Mouse (Mus musculus) monocyte, adult 5-6 weeks (primary cell): ENCODE data around the gene 1700013G24Rik. TPM values are rescaled to one million over a fixed set of nuclear protein-coding genes. Genes with fewer than 3 reads are reported as not detected.

Experiments used
- ATAC-seq: fragments of 153-309, 156-312 bp; replicated peaks from 2 replicates; pipeline ENCODE4 v1.8.0; 2017; ENCODE audit warnings: mild to moderate bottlenecking; ENCODE audit not compliant: low TSS enrichment, insufficient number of reproducible peaks, severe bottlenecking, poor library complexity, low FRiP score
- total RNA-seq: library from RNA; stranded (forward); fragments of 200-1000, 200-491, 200-594 nt; gene quantifications from 3 replicates; pipeline ENCODE4 v1.2.3, GENCODE M21; 2017

The 1700013G24Rik gene
- total RNA-seq, 1 experiment from 2014 or later = not detected

DNA sequence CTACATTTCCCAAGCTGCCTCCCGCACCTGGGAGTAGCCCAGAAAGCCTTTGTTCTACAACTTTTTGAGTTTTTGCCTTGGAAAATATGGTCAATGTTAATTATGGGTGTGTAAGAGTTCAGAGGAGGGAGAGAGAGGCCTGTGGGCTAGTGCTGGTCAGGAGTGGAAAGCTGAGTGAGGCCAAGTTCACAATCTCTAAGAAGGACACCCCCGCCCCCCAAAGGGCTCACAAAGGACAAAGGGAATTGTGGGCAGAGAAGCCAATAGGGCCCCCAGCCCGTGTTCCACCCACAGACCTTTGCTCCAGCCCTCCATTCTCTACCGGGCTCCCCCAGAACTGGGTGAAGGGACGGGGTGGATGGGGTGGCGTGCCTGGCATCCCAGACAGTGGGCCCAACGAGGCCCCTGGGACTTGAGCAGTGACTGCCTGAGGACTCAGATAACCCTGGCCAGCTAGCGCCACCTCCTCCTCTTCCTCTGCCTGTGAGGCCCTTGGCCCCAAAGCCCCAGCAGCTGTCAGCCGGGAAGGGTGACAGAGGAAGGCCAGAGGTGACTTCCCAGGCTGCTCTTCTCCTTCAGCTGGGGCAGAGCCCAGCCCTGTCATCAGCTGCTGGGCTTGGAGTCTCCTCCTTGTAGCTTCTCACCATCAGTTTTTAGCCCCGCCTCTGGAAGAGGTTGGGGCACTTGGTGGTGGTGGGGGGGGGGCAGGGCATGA is 34.4 kb downstream of the 1700013G24Rik start:
- no peak for ATAC-seq

DNA sequence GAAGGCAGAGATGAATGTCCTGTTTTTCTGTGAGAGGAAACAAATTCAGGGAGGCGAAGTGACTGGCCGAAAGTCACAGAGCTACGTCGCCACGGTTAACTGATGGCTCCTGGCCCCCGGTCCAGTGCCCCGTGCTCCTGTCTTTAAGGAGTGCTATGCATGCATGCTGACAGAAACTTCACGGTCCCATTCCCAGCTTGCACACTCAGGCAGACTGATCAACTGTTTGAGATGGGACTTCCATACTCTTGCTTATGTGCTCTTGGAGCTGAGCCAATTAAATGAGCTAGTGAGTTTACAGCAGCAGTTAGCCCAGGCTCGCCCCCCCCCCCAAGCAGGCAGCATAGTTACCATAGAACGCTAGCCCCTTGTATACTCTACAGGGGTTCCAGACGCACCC is 35.0 kb downstream of the 1700013G24Rik start:
- ATAC-seq = no peak

DNA sequence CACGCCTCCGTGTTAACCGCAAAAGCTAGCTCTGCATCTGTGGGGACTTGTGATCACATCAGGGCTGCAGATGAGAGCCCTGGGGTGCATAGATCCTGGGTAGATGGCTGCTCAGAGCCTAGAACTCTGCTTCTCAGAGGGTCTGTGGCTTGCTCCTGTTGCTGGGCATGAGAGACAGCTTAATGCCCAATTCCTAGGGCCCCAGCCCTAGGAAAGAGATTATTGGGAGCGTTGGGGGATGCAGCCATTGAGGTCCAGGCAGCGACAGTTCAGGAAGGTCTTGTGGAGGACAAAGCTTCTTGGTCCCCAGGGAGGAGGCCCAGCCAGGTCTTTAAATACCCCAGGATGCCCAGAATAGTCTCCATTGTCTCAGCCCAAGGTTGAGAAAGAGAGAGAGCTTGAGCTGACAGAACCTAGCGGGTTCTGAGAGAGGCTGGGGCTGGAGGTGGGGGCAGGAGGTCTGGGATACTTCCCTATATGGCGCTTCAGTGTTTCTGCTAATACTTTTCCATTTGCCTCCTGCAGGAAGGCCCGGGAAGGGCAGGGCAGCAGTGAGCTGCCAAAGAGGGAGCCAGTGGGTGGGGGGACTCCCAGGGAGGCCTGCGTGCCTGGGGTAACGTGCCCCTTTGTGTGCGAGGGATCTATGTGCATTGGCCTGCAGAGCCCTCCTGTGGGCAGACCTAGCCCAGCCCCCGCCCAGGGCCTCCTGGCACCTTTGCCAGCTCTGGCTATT is 35.7 kb downstream of the 1700013G24Rik start:
- no peak for ATAC-seq

DNA sequence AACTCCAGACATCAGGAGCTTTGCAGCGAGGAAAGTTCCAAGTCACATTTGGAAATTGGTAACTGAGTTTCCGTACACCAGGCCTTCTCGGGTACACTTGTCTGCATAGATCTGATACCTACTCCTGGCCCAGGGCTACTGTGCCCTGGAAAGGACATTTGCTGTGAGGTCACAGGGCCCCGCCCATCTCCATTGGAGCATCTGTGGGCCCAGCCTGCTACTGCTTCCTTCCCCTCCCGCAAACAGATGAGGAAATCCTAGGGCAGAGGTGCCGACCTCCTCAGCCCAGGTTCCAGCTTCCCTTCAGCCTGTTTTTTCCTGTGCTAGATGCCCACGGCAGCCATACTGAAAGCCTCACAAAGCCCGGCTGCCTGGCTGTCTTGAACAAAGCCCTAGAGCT is 36.9 kb downstream of the 1700013G24Rik start:
- no peak for ATAC-seq

DNA sequence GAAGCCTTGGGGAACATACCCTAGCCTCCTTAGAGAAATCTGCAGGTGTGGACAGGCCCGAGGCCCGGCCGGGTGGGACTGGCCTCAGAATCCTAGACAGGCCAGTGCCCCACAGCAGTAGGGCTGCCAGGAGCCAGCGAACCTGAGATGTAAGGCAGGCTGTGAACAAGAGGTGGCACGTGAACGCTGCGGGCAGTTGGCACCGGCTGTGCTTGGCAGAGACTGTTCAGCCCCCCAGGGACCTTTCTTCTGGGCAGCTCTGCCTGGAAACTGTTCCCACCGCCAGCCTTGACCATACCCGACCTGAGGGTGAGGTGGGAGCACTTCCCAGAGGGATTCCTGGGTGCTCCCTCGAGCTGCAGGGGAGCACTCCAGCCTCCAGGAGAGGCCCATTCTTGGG is 39.5 kb downstream of the 1700013G24Rik start:
- no peak for ATAC-seq

DNA sequence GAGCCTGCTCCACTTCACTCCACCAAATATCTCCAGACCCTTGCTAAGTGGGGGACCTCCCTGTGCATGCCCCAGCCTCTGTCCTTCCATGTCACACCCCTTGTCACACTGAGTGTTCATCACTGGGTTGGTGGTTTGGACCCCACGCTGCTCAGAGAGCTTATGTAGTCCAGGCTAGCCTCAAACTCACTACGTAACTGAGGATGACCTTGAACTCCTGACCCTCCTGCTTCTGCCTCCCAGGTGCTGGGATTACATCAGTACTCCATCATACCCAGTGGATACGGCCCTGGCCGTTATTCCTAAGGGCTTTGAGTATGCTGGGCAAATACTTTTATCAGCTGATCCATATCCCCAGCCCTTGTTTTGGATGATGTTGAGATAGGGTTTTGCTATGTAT is 40.1 kb downstream of the 1700013G24Rik start:
- no peak for ATAC-seq

GRCm38 (mm10) chr4:137494751-137495500 is 41.8 kb downstream of the 1700013G24Rik start:
- no peak for ATAC-seq

- ATAC-seq = no peak
These were observed 42.5 kb downstream of the 1700013G24Rik start for GRCm38 (mm10) chr4:137495501-137496100.

GRCm38 (mm10) chr4:137497367-137497766 is 44.3 kb downstream of the 1700013G24Rik start:
- ATAC-seq = no peak

- ATAC-seq = no peak
These were observed 45.0 kb downstream of the 1700013G24Rik start for GRCm38 (mm10) chr4:137497892-137498722.

DNA sequence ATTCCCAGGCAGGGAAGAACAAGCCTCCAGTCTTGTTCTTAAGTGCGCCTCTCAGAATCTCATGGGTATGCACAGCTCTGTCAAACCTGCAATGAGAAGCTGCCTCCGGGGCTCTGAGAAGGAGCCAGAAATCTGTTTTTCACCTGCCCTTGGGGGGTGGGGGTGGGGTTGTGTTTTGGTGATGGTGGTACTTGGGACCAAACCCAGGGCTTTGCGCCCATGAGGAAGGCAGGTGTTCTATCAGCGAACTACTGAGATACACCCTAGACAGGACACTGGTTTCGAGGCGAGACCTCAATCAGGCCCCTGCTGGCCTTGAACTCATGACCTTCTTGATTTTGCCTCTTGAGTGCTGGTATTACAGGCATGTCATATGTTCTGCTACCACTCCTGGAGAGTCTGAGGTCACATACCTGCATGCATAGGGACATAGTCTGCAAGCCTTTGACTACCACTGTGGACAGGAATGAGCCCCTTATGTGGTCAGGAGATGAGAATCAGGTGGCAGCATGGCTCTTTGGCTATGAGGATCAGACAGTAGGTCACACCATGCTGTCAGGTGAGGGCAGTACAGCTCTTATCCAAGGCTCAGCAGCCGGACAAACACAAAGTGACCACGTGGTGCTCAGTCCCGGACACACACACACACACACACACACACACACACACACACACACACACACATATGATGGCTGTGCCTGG is 45.9 kb downstream of the 1700013G24Rik start:
- ATAC-seq = no peak

- no peak for ATAC-seq
These were observed 47.1 kb downstream of the 1700013G24Rik start for GRCm38 (mm10) chr4:137500149-137500548.

- no peak for ATAC-seq
These were observed 47.9 kb downstream of the 1700013G24Rik start for GRCm38 (mm10) chr4:137500953-137501352.

- ATAC-seq = no peak
These were observed 49.1 kb downstream of the 1700013G24Rik start for GRCm38 (mm10) chr4:137502183-137502582.

DNA sequence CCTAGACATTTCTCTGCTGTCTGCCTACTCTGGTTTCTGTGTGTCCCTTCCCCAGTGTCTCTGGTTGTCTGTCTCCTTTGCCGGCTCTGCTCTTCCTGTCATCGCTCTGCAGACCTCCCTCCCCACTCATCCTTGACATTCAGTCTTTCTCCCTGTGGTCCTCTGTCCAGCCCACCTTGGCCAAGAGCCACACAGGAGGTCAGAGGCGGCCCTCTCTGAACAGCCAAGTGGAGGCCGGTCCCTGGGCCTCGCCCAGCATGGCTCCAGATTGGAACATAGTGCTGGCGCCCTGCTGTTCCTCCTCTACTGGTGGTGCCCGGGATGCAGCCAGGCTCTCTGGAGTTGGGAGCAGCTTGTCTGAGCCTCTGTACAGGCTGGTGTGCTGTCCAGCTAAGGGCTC is 49.7 kb downstream of the 1700013G24Rik start:
- ATAC-seq = no peak

DNA sequence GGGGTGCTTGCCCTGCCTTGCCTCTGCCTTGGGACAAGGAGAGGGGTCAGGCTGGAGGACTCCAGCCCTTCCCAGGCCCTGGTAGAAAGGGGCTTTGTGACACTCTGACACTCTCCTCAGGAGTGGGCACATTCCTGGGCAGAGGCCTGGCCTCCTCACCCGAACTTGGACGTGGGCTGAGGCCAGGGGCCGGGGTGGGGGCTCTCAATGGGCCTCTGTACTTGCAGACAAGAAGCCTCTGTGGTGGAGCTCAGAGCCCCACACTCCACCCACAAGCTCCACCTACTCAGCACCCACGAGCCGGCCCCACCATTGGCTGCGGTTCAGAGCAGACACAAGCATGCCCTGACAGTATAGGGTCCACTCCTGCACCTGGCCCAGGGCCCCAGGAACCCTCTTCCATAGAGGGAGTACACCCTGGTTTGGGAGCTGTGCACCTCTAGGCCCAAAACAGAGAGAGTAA is 50.5 kb downstream of the 1700013G24Rik start:
- no peak for ATAC-seq
